Mouse (Mus musculus) midbrain, embryonic 10.5 days (tissue): ENCODE data around the gene Mesp1. TPM values are rescaled to one million over a fixed set of nuclear protein-coding genes. Genes with fewer than 3 reads are reported as not detected.

Source experiments
- DNase-seq: peaks from one replicate; pipeline ENCODE4 v3.0.0-alpha.2; 2017; ENCODE audit warnings: low spot score
- H3K27ac ChIP-seq: fragments of 300-500 bp; sonication (generic); replicated peaks from 2 replicates; pipeline ENCODE4 v1.5.1; 2016; ENCODE audit warnings: mild to moderate bottlenecking
- H3K27me3 ChIP-seq: fragments of 300-500 bp; sonication (generic); 2 replicates; pipeline ENCODE4 v1.6.1; 2016; ENCODE audit warnings: low read depth, mild to moderate bottlenecking; ENCODE audit not compliant: poor library complexity, severe bottlenecking
- H3K36me3 ChIP-seq: fragments of 300-500 bp; sonication (generic); 2 replicates; pipeline ENCODE4 v1.6.1; 2016; ENCODE audit warnings: mild to moderate bottlenecking, moderate library complexity
- H3K4me1 ChIP-seq: fragments of 300-500 bp; sonication (generic); 2 replicates; pipeline ENCODE4 v1.6.1; 2016
- H3K4me3 ChIP-seq: fragments of 300-500 bp; sonication (generic); 2 replicates; pipeline ENCODE4 v1.5.1; 2016; ENCODE audit warnings: mild to moderate bottlenecking, moderate library complexity
- H3K9me3 ChIP-seq: fragments of 300-500 bp; sonication (generic); replicated peaks from 2 replicates; pipeline ENCODE4 v1.6.1; 2016; ENCODE audit warnings: mild to moderate bottlenecking
- WGBS: fragments of 180-500 bp; shearing (Covaris S2); methylation state at CpG from one replicate; pipeline ENCODE4 v1.1.7; 2016; 5-methylcytosine and 5-hydroxymethylcytosine counted together
- polyA plus RNA-seq: library from polyadenylated mRNA; unstranded; fragments of >200 nt; fragmentation: Nextera tagmentation; extraction: Ambion mirVana; gene quantifications from 2 replicates; pipeline ENCODE4 v1.2.1, GENCODE M21; 2016

Mesp1 gene
- polyA plus RNA-seq, 1 experiment from 2014 or later, result 0.12 TPM

DNA sequence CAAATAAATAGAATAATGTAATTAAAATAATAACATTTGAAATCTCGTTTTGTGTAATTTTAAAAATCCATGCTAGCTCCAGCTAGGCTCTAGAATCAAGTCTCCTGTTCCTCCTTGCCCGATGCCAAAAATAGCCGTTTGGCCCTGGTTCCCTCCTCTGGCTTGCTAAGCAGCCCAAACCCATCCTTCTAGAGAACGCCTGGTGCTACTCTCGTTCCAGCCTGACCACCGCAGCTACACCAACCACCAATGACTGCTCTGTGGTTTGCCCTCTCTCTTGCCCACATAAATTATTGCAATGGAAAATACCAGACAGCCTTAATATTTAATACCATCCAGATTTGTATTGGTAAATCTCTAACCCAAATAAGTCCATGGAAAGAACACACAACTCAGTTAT, 45.9 kb downstream of the Mesp1 start:
- Histone ChIP-seq H3K4me3 (no peak overlapping the region), H3K4me1 (peaks cover 11% of the 10 kb centered on the region), H3K9me3 (no peaks in the 10 kb centered on the region), H3K27ac (no peak overlapping the region), H3K36me3 (no peaks in the 10 kb centered on the region), H3K27me3 (no peaks in the 10 kb centered on the region; the same call in 1 of the 2 replicates)
- 84% methylated on average over 6 of the region's 6 CpGs for WGBS
- no peak for DNase-seq

DNA sequence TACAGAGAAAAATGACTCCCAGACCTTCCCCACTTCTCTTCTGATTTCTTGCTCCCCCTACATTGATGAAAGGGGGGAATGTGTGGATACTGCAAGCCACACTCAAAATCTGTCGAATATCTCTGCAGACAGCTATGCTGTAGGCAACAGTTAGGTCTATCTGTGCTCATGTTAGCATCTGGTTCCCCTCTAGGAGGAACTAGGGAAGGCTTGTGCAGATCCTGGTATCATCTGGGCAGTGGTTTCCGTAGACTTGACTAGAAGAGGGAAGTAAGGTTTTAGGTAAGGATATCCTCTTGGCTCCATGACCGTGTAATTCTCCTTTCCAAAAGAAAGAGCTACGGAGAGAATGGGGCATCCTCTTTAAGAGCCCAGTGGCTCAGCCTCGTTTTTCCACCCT, 49.0 kb downstream of the Mesp1 start:
- no peak for DNase-seq
- 76% methylated on average over 5 of the region's 5 CpGs for WGBS
- H3K4me3 ChIP-seq, result no peak overlapping the region
- peaks cover 5% of the 10 kb centered on the region; the same call in 1 of the 2 replicates for H3K27me3 ChIP-seq
- H3K36me3 ChIP-seq, result 0 out of 2 replicates have a peak, but pooled peaks cover 3% of the 10 kb centered on the region
- H3K4me1 ChIP-seq, result peaks cover 18% of the 10 kb centered on the region
- H3K9me3 ChIP-seq, result no peaks in the 10 kb centered on the region
- H3K27ac ChIP-seq, result no peak overlapping the region

DNA sequence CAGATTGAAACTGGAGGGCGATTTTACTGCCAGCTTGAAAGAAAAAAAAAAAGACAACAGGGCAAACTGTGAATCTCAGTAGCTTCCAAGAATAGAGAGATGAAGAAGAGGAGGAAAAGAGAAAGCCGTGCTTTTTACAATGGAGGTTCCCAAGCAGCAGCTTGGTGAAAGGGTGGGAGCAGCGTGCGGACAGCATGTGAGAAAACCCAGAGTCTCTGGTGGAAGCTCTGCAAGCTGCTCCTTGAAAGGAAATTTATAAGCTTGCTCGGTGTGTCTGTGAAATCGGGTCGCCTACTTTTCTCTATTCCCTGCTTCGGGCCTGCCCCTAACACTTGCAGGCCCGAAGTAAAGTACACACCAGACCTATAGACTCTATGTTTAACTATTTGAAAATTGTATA, 49.5 kb downstream of the Mesp1 start:
- Histone ChIP-seq H3K36me3 (0 out of 2 replicates have a peak, but pooled peaks cover 5% of the 10 kb centered on the region), H3K27me3 (peaks cover 5% of the 10 kb centered on the region; the same call in 1 of the 2 replicates), H3K4me1 (peaks cover 18% of the 10 kb centered on the region), H3K9me3 (no peaks in the 10 kb centered on the region), H3K4me3 (no peak overlapping the region), H3K27ac (no peak overlapping the region)
- WGBS, result 93% methylated on average over 9 of the region's 9 CpGs
- DNase-seq, result no peak

DNA sequence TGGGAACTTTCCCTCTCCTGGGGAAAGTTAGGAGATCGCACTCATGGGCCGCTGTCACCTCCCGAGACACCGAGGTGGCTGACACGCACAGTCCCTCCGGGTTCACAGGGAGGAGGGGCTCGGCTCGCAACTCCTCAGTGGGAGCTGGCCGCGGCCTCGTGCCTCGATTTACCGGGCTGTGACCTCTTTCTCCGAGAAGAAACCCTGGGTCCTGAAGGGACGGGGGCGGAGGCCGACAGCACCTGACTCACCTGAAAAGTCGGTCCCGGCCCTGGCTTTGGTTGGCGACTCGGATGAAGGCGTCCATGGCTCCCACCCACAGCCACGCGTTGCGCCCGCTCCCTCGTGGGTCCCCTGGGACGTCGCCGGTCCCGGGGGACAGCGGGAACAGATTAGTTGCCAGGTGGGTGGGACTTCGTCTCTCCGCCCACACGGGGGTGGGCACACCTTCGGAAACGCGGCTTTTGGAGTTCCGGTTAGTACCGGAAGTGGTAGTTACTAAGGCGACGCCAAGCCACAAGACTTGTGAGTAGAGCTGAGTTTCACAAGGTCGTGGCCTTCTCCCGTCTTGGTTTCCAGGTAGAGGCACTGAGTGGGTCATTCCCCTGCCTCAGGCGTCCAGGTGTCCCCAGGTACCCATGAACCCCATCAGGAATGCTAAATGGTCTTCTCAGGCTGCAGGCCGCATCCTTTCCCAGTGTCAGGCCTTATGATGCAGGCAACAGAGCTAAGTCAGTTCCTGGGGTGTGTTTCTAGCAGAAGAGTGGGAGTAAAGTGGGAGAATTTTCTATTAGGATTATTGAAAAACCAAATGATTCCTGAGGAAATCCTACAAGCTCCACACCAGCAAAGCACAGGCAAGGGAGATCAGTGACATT, 50.7 kb downstream of the Mesp1 start, which contains the start of the genes Pex11a and Wdr93:
Gene Pex11a (minus strand): TSS at position 473 of the 878 bp plus-strand sequence.
Gene Wdr93 (plus strand): TSS at position 505 of the 878 bp plus-strand sequence.
- no peaks in the 10 kb centered on the region for H3K9me3 ChIP-seq
- 3% methylated on average over 46 of the region's 46 CpGs for WGBS
- H3K27ac ChIP-seq, result peak within 1 kb of the TSS; percentile 82
- H3K4me1 ChIP-seq, result peaks cover 18% of the 10 kb centered on the region
- H3K27me3 ChIP-seq, result peaks cover 5% of the 10 kb centered on the region; the same call in 1 of the 2 replicates
- peak within 1 kb of the TSS; percentile 87 for H3K4me3 ChIP-seq
- DNase-seq, result peak; percentile 77
- H3K36me3 ChIP-seq, result peaks cover 6% of the 10 kb centered on the region; the same call in 1 of the 2 replicates

DNA sequence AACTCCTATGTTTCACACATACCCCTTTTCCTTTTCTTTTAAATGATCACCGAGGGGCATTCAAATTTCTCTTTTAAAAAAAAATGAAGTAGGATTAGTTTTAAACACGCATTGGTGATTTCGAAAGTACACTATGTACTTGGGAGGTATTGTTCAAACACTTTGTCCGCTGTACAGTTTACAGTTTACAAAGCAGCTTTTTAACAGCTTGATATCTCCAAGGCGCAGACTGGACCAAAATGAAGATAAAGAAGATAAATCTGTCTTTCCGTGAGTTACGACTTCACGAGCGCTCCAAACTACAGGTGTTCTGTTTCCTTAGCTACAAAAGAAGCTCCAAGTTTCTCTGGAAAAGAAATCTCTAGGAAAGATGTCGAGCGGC, 51.3 kb downstream of the Mesp1 start:
- H3K27me3 ChIP-seq, result peaks cover 5% of the 10 kb centered on the region; the same call in 1 of the 2 replicates
- DNase-seq, result no peak
- H3K9me3 ChIP-seq, result no peaks in the 10 kb centered on the region
- peaks cover 18% of the 10 kb centered on the region for H3K4me1 ChIP-seq
- 28% methylated on average over 11 of the region's 11 CpGs for WGBS
- peak overlapping the region; percentile 87 for H3K4me3 ChIP-seq
- peak overlapping the region; percentile 82; the same call in 1 of the 2 replicates for H3K27ac ChIP-seq
- H3K36me3 ChIP-seq, result peaks cover 12% of the 10 kb centered on the region

Other genes with a start within 250 kb of the Mesp1 start
- gene Rhcg, start 176.1 kb downstream of the Mesp1 start, polyA plus RNA-seq, result 0.55 and 0.81 TPM in 2 replicates
- gene Ticrr, start 133.6 kb downstream of the Mesp1 start, polyA plus RNA-seq, result 14.4 and 15.4 TPM in 2 replicates
- 5.6 and 6.0 TPM in 2 replicates for gene Kif7, start 78.1 kb downstream of the Mesp1 start, polyA plus RNA-seq
- gene Plin1, start 60.9 kb downstream of the Mesp1 start, polyA plus RNA-seq, result 0.04 and 0.10 TPM in 2 replicates
- 9.0 and 9.3 TPM in 2 replicates for gene Pex11a, start 50.7 kb downstream of the Mesp1 start, polyA plus RNA-seq
- 0.12 and 0.22 TPM in 2 replicates for gene Wdr93, start 50.6 kb downstream of the Mesp1 start, polyA plus RNA-seq
- gene Mesp2, start 16.9 kb upstream of the Mesp1 start, polyA plus RNA-seq, result 0.53 and 0.61 TPM in 2 replicates
- 3.9 and 5.5 TPM in 2 replicates for gene Anpep, start 67.3 kb upstream of the Mesp1 start, polyA plus RNA-seq
- 52.3 and 55.1 TPM in 2 replicates for gene Ap3s2, start 126.9 kb upstream of the Mesp1 start, polyA plus RNA-seq
- gene Arpin, start 141.6 kb upstream of the Mesp1 start, polyA plus RNA-seq, result 24.0 and 24.5 TPM in 2 replicates
- gene Zfp710, start 231.0 kb upstream of the Mesp1 start, polyA plus RNA-seq, result 32.7 and 34.2 TPM in 2 replicates